Mouse (Mus musculus) MEL (cell line): ENCODE data around the gene Senp1. TPM values are rescaled to one million over a fixed set of nuclear protein-coding genes. Genes with fewer than 3 reads are reported as not detected.

Source experiments
- DNase-seq: peaks from one replicate; pipeline ENCODE4 v3.0.0; 2011; ENCODE audit warnings: low read depth, low spot score
- H3K27ac ChIP-seq: 2 replicates; pipeline ENCODE4 v1.5.1; 2012; ENCODE audit warnings: low read depth, mild to moderate bottlenecking, control low read depth, low read length, moderate library complexity; ENCODE audit not compliant: control insufficient read depth
- H3K27me3 ChIP-seq, 2 experiments: fragments of 150-350 bp in 1 of 2; sonication (generic) in 1 of 2; 2 replicates each; pipeline ENCODE4 v1.6.1; 2012; ENCODE audit warnings: low read length in 2 of 2, mild to moderate bottlenecking in 2 of 2, improper control_type of control experiment in 1 of 2, moderate library complexity in 1 of 2; ENCODE audit not compliant: insufficient read depth in 2 of 2, control insufficient read depth in 1 of 2
- H3K36me3 ChIP-seq, 2 experiments: 2 replicates each; pipeline ENCODE4 v1.6.1; 2012 to 2014; ENCODE audit warnings: low read length in 2 of 2, improper control_type of control experiment in 1 of 2, inconsistent platforms in 1 of 2, mild to moderate bottlenecking in 1 of 2; ENCODE audit not compliant: insufficient read depth in 2 of 2, control insufficient read depth in 1 of 2
- H3K4me1 ChIP-seq, 2 experiments: fragments of 150-350 bp in 1 of 2; sonication (generic) in 1 of 2; 2 replicates each; pipeline ENCODE4 v1.6.1; 2012; ENCODE audit warnings: low read length in 2 of 2, improper control_type of control experiment in 1 of 2, mild to moderate bottlenecking in 1 of 2; ENCODE audit not compliant: insufficient read depth in 2 of 2, control insufficient read depth in 1 of 2
- H3K4me3 ChIP-seq, 2 experiments: fragments of 150-350 bp in 1 of 2; sonication (generic) in 1 of 2; 2 replicates each; pipeline ENCODE4 v1.5.1; 2012; ENCODE audit warnings: low read depth in 2 of 2, low read length in 2 of 2, mild to moderate bottlenecking in 2 of 2, moderate library complexity in 2 of 2, control low read depth in 1 of 2, improper control_type of control experiment in 1 of 2; ENCODE audit not compliant: control insufficient read depth in 1 of 2, insufficient read depth in 1 of 2
- H3K79me2 ChIP-seq: 2 replicates; pipeline ENCODE4 v1.6.1; 2012; ENCODE audit warnings: mild to moderate bottlenecking, low read length, moderate library complexity; ENCODE audit not compliant: control insufficient read depth, poor library complexity, insufficient read depth
- H3K9ac ChIP-seq: 2 replicates; pipeline ENCODE4 v1.6.1; 2012; ENCODE audit warnings: low read depth, mild to moderate bottlenecking, control low read depth, low read length, moderate library complexity; ENCODE audit not compliant: control insufficient read depth, poor library complexity, severe bottlenecking
- H3K9me3 ChIP-seq: fragments of 150-350 bp; sonication (generic); replicated peaks from 2 replicates; pipeline ENCODE4 v1.6.1; 2012; ENCODE audit warnings: mild to moderate bottlenecking, low read length, improper control_type of control experiment, moderate library complexity; ENCODE audit not compliant: insufficient read depth
- BHLHE40 ChIP-seq: IDR thresholded peaks from 2 replicates; pipeline ENCODE4 v1.6.1; 2012; ENCODE audit warnings: low read depth, mild to moderate bottlenecking, inconsistent platforms, low read length, improper control_type of control experiment, borderline replicate concordance
- CHD1 ChIP-seq: IDR thresholded peaks from 2 replicates; pipeline ENCODE4 v1.6.1; 2012; ENCODE audit warnings: low read depth, mild to moderate bottlenecking, inconsistent platforms, low read length, improper control_type of control experiment
- CHD2 ChIP-seq: IDR thresholded peaks from 2 replicates; pipeline ENCODE4 v1.6.1; 2011; ENCODE audit warnings: low read length, improper control_type of control experiment
- CTCF ChIP-seq, 3 experiments: IDR thresholded peaks in 2 of 3; conservative IDR thresholded peaks in 1 of 3; 2 replicates each; pipeline ENCODE4 v1.5.1; 2011 to 2012; ENCODE audit warnings: low read length in 3 of 3, low read depth in 2 of 3, mild to moderate bottlenecking in 2 of 3, improper control_type of control experiment in 1 of 3, inconsistent platforms in 1 of 3, mixed read lengths in 1 of 3, moderate library complexity in 1 of 3; ENCODE audit not compliant: control insufficient read depth in 1 of 3, insufficient read depth in 1 of 3, poor library complexity in 1 of 3, severe bottlenecking in 1 of 3
- ELF1 ChIP-seq: IDR thresholded peaks from 2 replicates; pipeline ENCODE4 v1.6.1; 2014; ENCODE audit warnings: low read depth, mild to moderate bottlenecking, inconsistent platforms, low read length, improper control_type of control experiment, moderate library complexity
- EP300 ChIP-seq, 2 experiments: IDR thresholded peaks; 2 replicates each; pipeline ENCODE4 v1.6.1; 2011; ENCODE audit warnings: improper control_type of control experiment in 2 of 2, low read length in 2 of 2, low read depth in 1 of 2, mild to moderate bottlenecking in 1 of 2
- ETS1 ChIP-seq: IDR thresholded peaks from 2 replicates; pipeline ENCODE4 v1.6.1; 2012; ENCODE audit warnings: low read depth, mild to moderate bottlenecking, inconsistent platforms, low read length, improper control_type of control experiment, moderate library complexity
- GABPA ChIP-seq: IDR thresholded peaks from 2 replicates; pipeline ENCODE4 v1.6.1; 2012; ENCODE audit warnings: low read depth, mild to moderate bottlenecking, inconsistent platforms, low read length, improper control_type of control experiment, moderate library complexity
- GATA1 ChIP-seq: IDR thresholded peaks from 2 replicates; pipeline ENCODE4 v1.6.1; 2011; ENCODE audit warnings: low read depth, low read length, improper control_type of control experiment
- HCFC1 ChIP-seq: IDR thresholded peaks from 2 replicates; pipeline ENCODE4 v1.6.1; 2012; ENCODE audit warnings: low read depth, mild to moderate bottlenecking, inconsistent platforms, low read length, improper control_type of control experiment, moderate library complexity
- JUND ChIP-seq: IDR thresholded peaks from 2 replicates; pipeline ENCODE4 v1.6.1; 2011; ENCODE audit warnings: low read depth, mild to moderate bottlenecking, improper control_type of control experiment, low read length
- KAT2A ChIP-seq: conservative IDR thresholded peaks from 2 replicates; pipeline ENCODE4 v1.6.1; 2012; ENCODE audit warnings: low read depth, low read length, improper control_type of control experiment, inconsistent platforms
- MAFK ChIP-seq: IDR thresholded peaks from 2 replicates; pipeline ENCODE4 v1.6.1; 2011; ENCODE audit warnings: low read depth, mild to moderate bottlenecking, low read length, improper control_type of control experiment, borderline replicate concordance
- MAX ChIP-seq: IDR thresholded peaks from 2 replicates; pipeline ENCODE4 v1.6.1; 2011; ENCODE audit warnings: low read length, improper control_type of control experiment
- MEF2A ChIP-seq: IDR thresholded peaks from 2 replicates; pipeline ENCODE4 v1.6.1; 2014; ENCODE audit warnings: low read depth, mild to moderate bottlenecking, inconsistent platforms, low read length, improper control_type of control experiment; ENCODE audit not compliant: poor library complexity, insufficient replicate concordance, severe bottlenecking; ENCODE audit errors: extremely low read depth
- MXI1 ChIP-seq: IDR thresholded peaks from 2 replicates; pipeline ENCODE4 v1.6.1; 2011; ENCODE audit warnings: mild to moderate bottlenecking, low read depth, low read length, improper control_type of control experiment
- POLR2AphosphoS2 ChIP-seq: IDR thresholded peaks from 2 replicates; pipeline ENCODE4 v1.6.1; 2011; ENCODE audit warnings: low read length, improper control_type of control experiment
- RAD21 ChIP-seq: IDR thresholded peaks from 2 replicates; pipeline ENCODE4 v1.6.1; 2011; ENCODE audit warnings: mild to moderate bottlenecking, low read depth, low read length, improper control_type of control experiment
- RCOR1 ChIP-seq: IDR thresholded peaks from 2 replicates; pipeline ENCODE4 v1.6.1; 2012; ENCODE audit warnings: low read depth, mild to moderate bottlenecking, inconsistent platforms, low read length, improper control_type of control experiment
- SMC3 ChIP-seq: IDR thresholded peaks from 2 replicates; pipeline ENCODE4 v1.6.1; 2011; ENCODE audit warnings: low read depth, low read length, improper control_type of control experiment
- ZKSCAN1 ChIP-seq: IDR thresholded peaks from 2 replicates; pipeline ENCODE4 v1.6.1; 2012; ENCODE audit warnings: low read depth, mild to moderate bottlenecking, inconsistent platforms, low read length, improper control_type of control experiment, moderate library complexity
- ZNF384 ChIP-seq: IDR thresholded peaks from 2 replicates; pipeline ENCODE4 v1.6.1; 2012; ENCODE audit warnings: low read depth, mild to moderate bottlenecking, inconsistent platforms, low read length, improper control_type of control experiment
- polyA plus RNA-seq, 2 experiments: library from polyadenylated mRNA; stranded (reverse) in 1 of 2; unstranded in 1 of 2; fragments of >175 nt in 1 of 2; fragments of >200 nt in 1 of 2; gene quantifications; 2 replicates each; pipeline versions ENCODE4 v1.2.1 to v1.2.4; 2012; ENCODE audit warnings: low replicate concordance in 2 of 2, low read depth in 1 of 2; ENCODE audit not compliant: insufficient read length in 2 of 2, insufficient read depth in 1 of 2, missing spikeins in 1 of 2
- total RNA-seq: library from RNA; depleted of rRNA; stranded (reverse); fragments of 300-350 nt; gene quantifications from 2 replicates; pipeline ENCODE4 v1.2.3, GENCODE M21; 2012

Senp1 gene
- total and polyA plus RNA-seq, 3 experiments, result 34.1 to 96.5 TPM; not detected in 1

DNA sequence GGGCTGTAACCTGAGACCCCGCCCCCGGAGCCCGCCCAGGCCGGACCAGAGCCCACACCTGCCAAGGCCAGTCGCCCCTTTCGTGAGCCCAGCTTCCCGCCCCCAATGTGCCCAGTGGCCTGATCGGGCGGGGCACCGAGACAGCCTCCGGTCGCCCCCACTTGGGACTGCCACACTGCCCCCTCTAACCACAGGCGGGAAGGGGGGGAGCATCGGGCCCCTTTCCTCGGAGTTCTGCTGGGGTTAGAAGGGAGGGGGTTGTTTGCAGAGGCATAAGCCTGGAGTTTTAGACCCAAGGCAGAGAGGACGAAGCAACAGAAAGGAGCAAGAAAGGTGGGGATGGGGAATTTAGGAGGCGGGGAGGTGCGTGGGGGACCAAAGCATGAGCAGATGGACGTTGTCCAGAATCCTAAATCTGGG, 88.8 kb downstream of the Senp1 start:
- Histone ChIP-seq H3K4me3 (no peak overlapping the region), H3K9ac (no peak overlapping the region)
- TF ChIP-seq RAD21 (no peak), MXI1 (no peak), MAFK (no peak), EP300 (IDR thresholded peaks at IDR 0.05; ENCODE audit: low read depth in 1 of 2, low read length in 2 of 2) (no peak), GATA1 (no peak), HCFC1 (no peak), ZNF384 (no peak), ZKSCAN1 (no peak), MEF2A (no peak), BHLHE40 (no peak), RCOR1 (no peak), POLR2AphosphoS2 (no peak), CTCF (IDR thresholded peaks at IDR 0.05 in 2 of 3, conservative IDR thresholded peaks at IDR 0.05 in 1 of 3; ENCODE audit: control insufficient read depth in 1 of 3, insufficient read depth in 1 of 3, low read depth in 2 of 3, low read length in 3 of 3, poor library complexity in 1 of 3, severe bottlenecking in 1 of 3) (no peak), KAT2A (no peak), GABPA (no peak), MAX (no peak), SMC3 (no peak)

DNA sequence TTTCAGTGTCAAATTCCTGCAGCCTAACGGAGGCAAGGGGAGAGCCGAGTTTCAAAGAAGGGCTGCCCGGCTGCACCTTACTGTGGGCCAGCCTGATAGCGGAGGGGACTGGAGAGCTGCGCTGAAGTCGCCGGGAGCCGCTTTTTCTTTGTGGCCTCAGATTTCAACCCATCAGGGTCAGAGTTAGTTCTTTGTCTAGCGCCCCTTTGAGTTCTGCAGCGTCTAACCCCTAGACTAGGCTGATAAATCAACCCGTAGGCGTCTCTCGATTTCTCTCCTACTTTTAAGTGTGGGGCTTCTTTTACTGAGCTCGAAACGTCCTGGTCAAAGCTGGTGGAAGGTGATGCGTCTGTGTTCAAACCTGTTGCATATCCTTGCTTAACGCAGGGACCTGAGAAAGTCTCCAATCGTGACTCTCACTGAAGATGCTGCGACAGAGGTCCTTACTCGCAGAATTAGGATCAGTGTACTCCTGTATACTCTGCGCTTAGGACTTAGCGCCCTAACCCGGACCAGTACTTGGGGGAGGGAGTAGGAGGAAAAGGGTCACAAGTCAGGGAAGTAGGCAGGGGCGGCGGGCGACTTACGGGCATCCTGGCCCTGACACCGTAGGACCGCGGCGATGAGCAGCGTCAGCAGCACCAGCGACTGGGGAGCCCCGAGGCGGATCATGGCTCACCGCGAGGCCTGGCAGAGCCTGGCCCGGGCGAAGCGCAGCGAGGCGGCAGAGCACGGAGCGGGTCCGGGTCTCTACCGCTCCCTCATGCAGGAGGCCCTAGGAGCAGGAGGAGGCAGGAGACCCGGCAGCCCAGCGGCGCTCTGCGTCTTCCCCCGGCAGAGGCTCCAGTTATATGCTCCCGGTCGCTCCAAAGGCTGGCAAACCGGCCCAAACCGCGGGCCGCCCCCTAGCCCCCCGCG, 89.5 kb downstream of the Senp1 start, which contains the start of gene Col2a1:
TSS of gene Col2a1 (minus strand) at position 874 of the 918 bp plus-strand sequence.
- Histone ChIP-seq H3K27me3 (peaks cover 6 to 9% of the 10 kb centered on the region in 2 experiments), H3K79me2 (no peaks in the 10 kb centered on the region), H3K36me3 (no peaks in the 10 kb centered on the region), H3K9ac (no peak within 1 kb of the TSS), H3K9me3 (no peaks in the 10 kb centered on the region), H3K27ac (no peak within 1 kb of the TSS), H3K4me3 (no peak within 1 kb of the TSS), H3K4me1 (no peaks in the 10 kb centered on the region)
- TF ChIP-seq ETS1 (no peak), MEF2A (no peak), POLR2AphosphoS2 (no peak), KAT2A (no peak), ZKSCAN1 (no peak), MAX (no peak), JUND (no peak), RAD21 (no peak), CHD2 (no peak), CHD1 (no peak), ZNF384 (no peak), ELF1 (no peak)
- no peak for DNase-seq

More for the DNA sequence above, 88.8 kb downstream of the Senp1 start:
- Histone ChIP-seq H3K79me2 (no peaks in the 10 kb centered on the region), H3K27ac (no peak overlapping the region), H3K4me1 (no peaks in the 10 kb centered on the region), H3K36me3 (no peaks in the 10 kb centered on the region), H3K27me3 (peaks cover 10 to 12% of the 10 kb centered on the region in 2 experiments), H3K9me3 (no peaks in the 10 kb centered on the region)
- DNase-seq, result no peak
